Mouse (Mus musculus) thymus, adult 2 months (tissue): ENCODE results near the gene Rnf113a1.

Experiments used
- CTCF ChIP-seq: fragments of 200-500 bp; IDR thresholded peaks from 2 replicates; pipeline ENCODE4 v1.5.1; 2012; ENCODE audit warnings: mild to moderate bottlenecking, control low read depth, low read length, moderate library complexity, borderline replicate concordance; ENCODE audit not compliant: control insufficient read depth, poor library complexity, insufficient read depth; ENCODE audit errors: extremely low read depth
- POLR2A ChIP-seq: fragments of 200-500 bp; IDR thresholded peaks from 2 replicates; pipeline ENCODE4 v1.6.1; 2012; ENCODE audit warnings: mild to moderate bottlenecking, low read length, control low read depth, moderate library complexity; ENCODE audit not compliant: control insufficient read depth, poor library complexity, insufficient read depth; ENCODE audit errors: extremely low read depth

DNA sequence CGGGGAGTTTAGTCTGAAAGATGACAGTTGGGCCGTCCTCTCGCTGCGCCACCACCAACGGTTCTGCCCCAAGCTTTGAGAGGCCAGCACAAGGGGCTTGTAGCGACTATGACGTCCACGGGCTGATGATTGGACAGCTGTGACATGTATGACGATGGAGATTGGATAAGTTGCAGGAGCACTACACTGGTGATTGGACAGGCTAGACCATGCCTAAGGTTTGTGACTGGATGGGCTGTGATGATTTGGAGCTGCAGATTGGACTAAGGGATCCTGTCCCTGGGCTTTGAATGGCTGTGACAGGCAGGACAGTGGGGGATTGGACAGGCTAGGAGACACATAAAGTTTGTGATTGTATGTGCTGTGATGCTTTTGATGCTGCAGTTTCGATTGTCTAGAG is 19.9 kb downstream of the Rnf113a1 start, which contains the start of gene Gm9:
- TF ChIP-seq CTCF (no peak), POLR2A (no peak)
